Mouse (Mus musculus) megakaryocyte, embryonic 14.5 days (primary cell): ENCODE measurements at regions not wholly inside any gene's neighbourhood (a gene's known extent, or its start where the extent isn't known, plus 50 kb on each side); places are given as distances from the start of the nearest gene placed in this dataset.

ENCODE experiments used
- H3K27me3 ChIP-seq: replicated peaks from 2 replicates; pipeline ENCODE3; 2012; ENCODE audit warnings: inconsistent platforms
- H3K36me3 ChIP-seq: replicated peaks from 2 replicates; pipeline ENCODE3; 2012; ENCODE audit warnings: low read length, inconsistent platforms, mixed read lengths
- H3K4me1 ChIP-seq: 2 replicates; pipeline ENCODE4 v1.6.1; 2012; ENCODE audit warnings: inconsistent platforms
- H3K4me3 ChIP-seq: replicated peaks from 2 replicates; pipeline ENCODE3; 2012; ENCODE audit warnings: moderate library complexity, mild to moderate bottlenecking, inconsistent platforms
- H3K9me3 ChIP-seq: 2 replicates; pipeline ENCODE4 v1.6.1; 2012; ENCODE audit warnings: inconsistent platforms
- FLI1 ChIP-seq: IDR thresholded peaks from 2 replicates; pipeline ENCODE4 v1.6.1; 2012; ENCODE audit warnings: low read length, inconsistent platforms, mixed read lengths
- GATA1 ChIP-seq: IDR thresholded peaks from 3 replicates; pipeline ENCODE4 v1.6.1; 2012; ENCODE audit warnings: mixed read lengths, low read length, inconsistent platforms, borderline replicate concordance

- TF ChIP-seq FLI1 (no peak), GATA1 (no peak)
- Histone ChIP-seq H3K36me3 (no peaks in the 10 kb centered on the region), H3K4me1 (peaks cover 18% of the 10 kb centered on the region), H3K27me3 (peaks cover 69% of the 10 kb centered on the region), H3K4me3 (no peak overlapping the region), H3K9me3 (no peaks in the 10 kb centered on the region)
Measured at GRCm38 (mm10) chr14:25362771-25363170, 96.2 kb upstream of the Zmiz1 start.

DNA sequence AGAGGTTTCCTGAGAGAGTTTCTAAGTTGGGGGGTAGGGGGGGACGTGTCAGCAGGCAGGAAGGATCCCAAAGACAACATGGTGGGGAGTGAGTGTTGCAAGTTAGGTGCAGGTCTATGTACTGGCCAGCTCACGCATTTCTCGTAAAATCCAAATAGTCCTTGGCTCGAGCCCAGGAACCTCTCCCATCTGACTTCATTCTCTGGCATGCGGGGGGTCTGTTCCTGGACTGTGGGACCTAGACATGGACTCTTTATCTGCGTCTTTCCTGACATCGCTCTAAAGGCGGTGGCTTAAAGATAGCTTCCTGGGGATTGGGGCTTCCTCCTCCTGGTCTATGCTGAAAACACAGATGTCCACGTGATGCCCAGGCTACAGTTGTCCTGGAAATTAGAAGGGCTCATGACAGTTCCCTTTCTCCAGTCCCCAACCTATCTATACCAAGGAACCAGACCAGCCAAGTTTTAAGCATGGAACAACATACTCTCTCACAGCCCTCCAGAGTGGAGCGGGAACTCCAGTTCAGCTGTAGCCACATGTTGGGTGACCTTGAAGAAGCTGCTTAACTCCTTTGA, 93.7 kb upstream of the Zmiz1 start:
- peaks cover 61% of the 10 kb centered on the region for H3K27me3 ChIP-seq
- H3K4me1 ChIP-seq = peaks cover 24% of the 10 kb centered on the region
- H3K9me3 ChIP-seq = peaks cover 13% of the 10 kb centered on the region
- no peak overlapping the region for H3K4me3 ChIP-seq
- no peaks in the 10 kb centered on the region for H3K36me3 ChIP-seq
- TF ChIP-seq FLI1 = no peak
- no peak for TF ChIP-seq GATA1

DNA sequence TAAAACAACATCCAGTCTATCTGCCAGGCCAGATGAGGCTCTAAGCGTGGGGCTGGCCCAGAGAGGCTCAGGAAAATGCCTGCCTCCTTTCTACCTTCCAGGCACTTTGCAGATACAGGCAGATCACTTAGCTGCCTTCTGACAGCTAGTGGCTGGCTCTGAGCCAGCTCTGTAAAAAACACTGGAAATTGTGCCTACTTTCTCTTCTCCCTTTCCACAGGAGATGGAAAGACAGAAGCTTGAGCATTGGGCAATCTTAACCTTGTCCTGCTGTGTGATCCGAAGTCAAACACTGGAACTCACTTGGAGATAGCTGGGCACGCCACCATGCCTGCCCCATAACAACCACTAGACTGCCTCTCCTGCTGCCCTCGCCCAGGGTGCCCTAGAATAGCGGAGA, 93.0 kb upstream of the Zmiz1 start:
- Histone ChIP-seq H3K4me3 (no peak overlapping the region), H3K4me1 (peaks cover 31% of the 10 kb centered on the region), H3K9me3 (peaks cover 13% of the 10 kb centered on the region), H3K27me3 (peaks cover 56% of the 10 kb centered on the region), H3K36me3 (no peaks in the 10 kb centered on the region)
- no peak for TF ChIP-seq GATA1
- no peak for TF ChIP-seq FLI1

DNA sequence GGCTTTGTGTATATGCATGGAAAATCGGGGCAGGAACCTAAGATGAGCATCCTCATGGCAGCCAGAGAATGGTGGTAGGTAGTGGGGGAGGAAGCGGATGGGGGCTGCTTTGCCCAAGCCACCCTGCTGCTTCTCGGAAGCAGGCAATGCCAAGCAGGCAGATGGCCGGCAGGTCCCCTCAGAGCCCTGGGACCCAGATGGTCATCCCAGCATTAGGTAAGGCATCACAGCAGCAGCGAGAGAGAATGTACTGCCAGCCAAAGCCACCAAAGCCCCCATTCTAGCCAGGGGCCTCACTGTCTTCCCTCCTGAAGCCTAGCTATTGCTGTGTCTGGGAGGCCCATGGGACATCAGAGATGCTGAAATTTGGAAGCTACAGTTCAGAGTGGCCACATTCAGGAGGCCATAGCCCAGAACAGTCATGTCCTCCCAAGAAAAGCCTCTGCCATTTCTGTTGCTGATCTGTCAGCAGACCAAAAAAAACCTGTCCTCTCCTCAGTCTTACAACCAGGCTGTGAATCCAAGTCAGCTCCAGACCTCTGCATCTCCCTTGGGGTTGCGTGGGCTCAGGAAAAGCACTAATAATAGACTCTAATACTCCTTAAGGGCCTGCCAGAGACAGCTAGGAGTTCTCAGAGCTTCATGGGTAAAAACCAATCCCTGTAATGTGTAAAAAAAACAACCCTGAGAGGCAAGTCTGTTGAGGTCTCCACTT, 88.5 kb upstream of the Zmiz1 start:
- no peak for TF ChIP-seq FLI1
- no peak for TF ChIP-seq GATA1
- peaks cover 13% of the 10 kb centered on the region for H3K9me3 ChIP-seq
- peaks cover 47% of the 10 kb centered on the region for H3K4me1 ChIP-seq
- peaks cover 32% of the 10 kb centered on the region for H3K27me3 ChIP-seq
- H3K36me3 ChIP-seq = no peaks in the 10 kb centered on the region
- H3K4me3 ChIP-seq = no peak overlapping the region

DNA sequence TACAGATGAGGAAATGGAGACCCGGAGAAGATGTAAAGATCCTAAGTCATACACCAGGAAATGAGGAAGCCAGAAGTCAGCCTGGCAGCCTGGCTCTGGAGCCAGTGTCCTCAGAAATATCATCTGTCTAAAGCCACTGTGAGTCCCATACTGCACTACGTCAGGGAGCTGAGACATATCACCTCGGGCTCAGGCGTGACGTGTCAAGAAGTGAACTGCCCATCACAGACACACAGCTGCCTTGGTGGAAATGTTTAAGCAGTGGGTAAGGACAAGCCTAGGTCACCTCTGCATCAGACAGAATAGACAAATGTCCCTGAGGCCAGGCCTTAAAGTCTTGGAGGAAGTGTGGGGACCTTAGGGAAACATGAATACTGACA, 88.0 kb upstream of the Zmiz1 start:
- Histone ChIP-seq H3K9me3 (peaks cover 13% of the 10 kb centered on the region), H3K36me3 (no peaks in the 10 kb centered on the region), H3K4me1 (peaks cover 42% of the 10 kb centered on the region), H3K27me3 (peaks cover 30% of the 10 kb centered on the region), H3K4me3 (peak overlapping the region; percentile 34)
- no peak for TF ChIP-seq GATA1
- no peak for TF ChIP-seq FLI1

- Histone ChIP-seq H3K9me3 (peaks cover 13% of the 10 kb centered on the region), H3K4me3 (peak overlapping the region; percentile 8), H3K36me3 (no peaks in the 10 kb centered on the region), H3K27me3 (peaks cover 26% of the 10 kb centered on the region), H3K4me1 (peaks cover 40% of the 10 kb centered on the region)
- TF ChIP-seq FLI1 = no peak
- TF ChIP-seq GATA1 = no peak
Measured at GRCm38 (mm10) chr14:25371661-25372060, 87.3 kb upstream of the Zmiz1 start.

GRCm38 (mm10) chr14:25372581-25372980, 86.4 kb upstream of the Zmiz1 start:
- TF ChIP-seq FLI1 = no peak
- no peak for TF ChIP-seq GATA1
- Histone ChIP-seq H3K9me3 (peaks cover 13% of the 10 kb centered on the region), H3K4me1 (peaks cover 47% of the 10 kb centered on the region), H3K27me3 (peaks cover 24% of the 10 kb centered on the region), H3K4me3 (no peak overlapping the region), H3K36me3 (no peaks in the 10 kb centered on the region)

GRCm38 (mm10) chr14:25373167-25373566, 85.8 kb upstream of the Zmiz1 start:
- H3K9me3 ChIP-seq = peaks cover 13% of the 10 kb centered on the region
- peaks cover 18% of the 10 kb centered on the region for H3K27me3 ChIP-seq

DNA sequence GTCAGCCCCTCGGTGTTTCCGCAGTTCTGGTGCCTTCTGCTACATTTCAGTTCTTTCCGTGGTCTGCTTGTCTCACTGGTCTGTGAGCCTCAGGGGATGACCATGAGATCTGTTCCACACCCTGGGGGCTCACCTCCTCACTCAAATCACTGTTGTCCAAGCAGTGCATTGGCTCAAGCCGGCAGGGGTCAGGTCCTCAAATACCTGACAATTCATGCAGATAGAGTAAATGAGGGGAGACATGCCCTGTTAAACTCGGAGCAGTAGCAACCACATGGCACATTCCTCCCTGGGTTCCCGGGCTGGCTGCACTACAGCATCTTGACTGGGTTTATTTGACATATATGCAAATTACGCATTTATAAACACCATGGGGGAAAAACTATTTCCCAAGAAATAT, 84.0 kb upstream of the Zmiz1 start:
- H3K9me3 ChIP-seq = peaks cover 2% of the 10 kb centered on the region
- TF ChIP-seq GATA1 = no peak
- TF ChIP-seq FLI1 = no peak
- H3K4me1 ChIP-seq = peaks cover 65% of the 10 kb centered on the region
- no peaks in the 10 kb centered on the region for H3K36me3 ChIP-seq
- H3K4me3 ChIP-seq = no peak overlapping the region
- H3K27me3 ChIP-seq = peaks cover 18% of the 10 kb centered on the region

More at GRCm38 (mm10) chr14:25373167-25373566, 85.8 kb upstream of the Zmiz1 start:
- H3K4me3 ChIP-seq = no peak overlapping the region
- peaks cover 51% of the 10 kb centered on the region for H3K4me1 ChIP-seq
- H3K36me3 ChIP-seq = no peaks in the 10 kb centered on the region
- TF ChIP-seq FLI1 = no peak
- no peak for TF ChIP-seq GATA1

- no peaks in the 10 kb centered on the region for H3K36me3 ChIP-seq
- no peak for TF ChIP-seq GATA1
- TF ChIP-seq FLI1 = no peak
- H3K4me3 ChIP-seq = peak overlapping the region; percentile 93
- H3K9me3 ChIP-seq = no peaks in the 10 kb centered on the region
- peaks cover 60% of the 10 kb centered on the region for H3K4me1 ChIP-seq
- peaks cover 31% of the 10 kb centered on the region for H3K27me3 ChIP-seq
Measured at GRCm38 (mm10) chr14:25377091-25377490, 81.9 kb upstream of the Zmiz1 start.
